Mouse (Mus musculus) layer of hippocampus, adult 9-10 months (tissue): ENCODE measurements around the gene Spag17.

Experiments used
- DNase-seq: peaks from one replicate; pipeline ENCODE4 v3.0.0; 2022; ENCODE audit warnings: low spot score

Spag17 gene

DNA sequence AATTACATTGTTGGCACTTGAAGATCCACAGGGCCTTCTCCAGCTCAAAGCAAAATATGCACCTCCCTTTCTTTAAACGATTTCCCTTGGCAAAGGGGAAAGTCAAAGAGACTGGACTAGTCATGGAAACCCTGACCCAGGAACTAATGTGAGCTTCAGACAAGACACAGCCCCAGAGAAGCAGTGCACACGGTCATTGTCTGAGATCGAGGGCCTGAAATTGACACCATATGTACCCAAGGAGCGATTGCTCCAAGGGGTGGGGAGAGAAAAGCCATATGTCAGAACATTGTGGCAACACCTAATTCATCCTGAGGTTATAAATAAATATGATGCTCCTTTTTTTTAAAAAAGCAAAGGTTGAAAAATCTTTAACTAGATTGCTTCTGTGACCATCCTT is 80.7 kb downstream of the Spag17 start:
- no peak for DNase-seq

DNA sequence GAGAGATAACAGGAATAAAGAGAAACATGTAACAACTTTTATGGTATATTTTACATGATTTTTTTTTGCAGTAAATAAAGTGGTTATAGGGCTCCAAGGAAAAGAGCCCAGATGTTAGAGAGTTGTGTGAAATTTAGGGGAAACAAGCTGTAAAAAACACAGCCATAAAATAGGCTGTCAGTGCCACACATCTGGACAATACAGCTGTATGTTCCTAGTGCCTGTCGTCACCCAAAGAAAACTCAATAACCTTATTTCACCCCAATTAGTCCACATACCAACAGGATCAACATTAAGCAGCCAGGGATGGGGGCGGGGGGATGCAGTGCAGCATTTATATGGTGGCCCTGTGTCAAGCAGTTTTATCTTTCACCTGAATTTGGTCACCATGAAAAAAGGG is 81.1 kb downstream of the Spag17 start:
- no peak for DNase-seq

DNA sequence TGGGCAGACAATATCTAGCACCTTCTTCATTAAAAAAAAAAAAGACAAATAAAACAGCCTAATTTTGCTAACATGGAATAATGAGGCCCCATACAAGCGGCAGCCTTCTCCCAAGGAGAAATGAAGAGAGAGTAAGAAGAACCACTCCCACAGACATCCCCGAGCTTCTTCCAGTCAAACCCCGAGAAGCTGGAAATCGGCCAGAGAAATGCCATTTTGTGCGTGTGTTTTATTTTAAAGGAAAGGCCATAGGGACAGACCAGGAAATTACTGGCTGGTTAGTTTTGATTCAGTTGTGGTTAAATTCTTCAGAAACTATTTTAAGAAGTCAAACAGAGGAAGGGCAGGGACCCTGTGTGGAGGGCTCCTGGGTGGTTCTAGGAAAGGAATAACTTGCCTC is 85.6 kb downstream of the Spag17 start:
- DNase-seq = no peak

DNA sequence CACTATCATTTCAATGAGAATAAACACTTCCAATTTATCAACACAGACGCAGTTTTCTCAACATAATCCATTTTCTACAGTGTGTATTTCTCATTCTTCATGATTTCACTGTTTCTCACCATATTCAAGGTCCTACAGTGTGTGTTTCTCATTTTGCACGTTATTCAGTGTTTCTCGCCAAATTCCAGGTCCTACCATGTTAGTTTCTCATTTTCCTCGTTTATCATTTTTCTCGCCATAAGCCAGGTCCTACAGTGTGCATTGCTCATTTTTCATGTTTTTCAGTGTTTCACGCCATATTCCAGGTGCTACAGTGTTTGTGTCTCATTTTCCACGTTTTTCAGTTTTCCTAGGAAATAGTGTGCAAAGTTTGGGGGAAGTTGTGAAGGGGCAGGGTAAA is 95.8 kb downstream of the Spag17 start:
- DNase-seq = no peak

DNA sequence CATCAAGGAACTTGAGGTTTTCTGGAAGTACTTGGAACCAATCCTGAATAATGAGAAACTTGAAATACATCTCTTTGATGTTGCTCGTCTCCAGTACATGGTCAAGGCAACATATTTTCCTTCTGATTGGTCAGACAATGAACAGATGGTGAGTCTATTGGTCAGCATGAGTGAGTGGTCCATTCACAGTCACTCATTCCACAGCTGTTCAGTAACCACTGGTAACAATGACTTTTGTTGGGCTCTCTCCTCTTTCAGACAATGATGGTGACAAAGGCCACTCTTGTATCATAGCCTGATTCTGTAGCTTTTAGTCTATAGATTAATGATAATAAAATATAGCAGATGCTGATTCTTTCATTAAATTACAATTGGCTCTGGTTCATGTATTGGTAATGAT is 119.5 kb downstream of the Spag17 start:
- no peak for DNase-seq

DNA sequence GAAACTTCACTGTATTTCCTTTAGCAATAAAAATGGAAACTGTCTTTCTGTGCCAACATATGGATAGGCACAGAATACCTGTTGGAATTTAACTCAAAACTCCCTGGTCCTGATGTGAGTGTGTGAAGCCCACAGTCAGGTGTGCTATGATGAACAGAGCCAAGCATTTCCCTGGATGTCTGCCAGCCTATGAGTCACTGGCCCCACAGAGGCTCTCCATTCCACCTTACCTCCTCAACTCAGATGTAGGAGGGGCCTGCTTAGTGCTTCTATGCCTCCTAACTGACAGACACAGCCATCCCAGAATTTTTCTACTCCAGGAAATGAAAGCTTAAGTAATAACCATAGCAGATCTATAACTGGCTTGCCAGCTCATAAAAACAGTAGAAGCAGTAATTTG is 124.6 kb downstream of the Spag17 start:
- no peak for DNase-seq

DNA sequence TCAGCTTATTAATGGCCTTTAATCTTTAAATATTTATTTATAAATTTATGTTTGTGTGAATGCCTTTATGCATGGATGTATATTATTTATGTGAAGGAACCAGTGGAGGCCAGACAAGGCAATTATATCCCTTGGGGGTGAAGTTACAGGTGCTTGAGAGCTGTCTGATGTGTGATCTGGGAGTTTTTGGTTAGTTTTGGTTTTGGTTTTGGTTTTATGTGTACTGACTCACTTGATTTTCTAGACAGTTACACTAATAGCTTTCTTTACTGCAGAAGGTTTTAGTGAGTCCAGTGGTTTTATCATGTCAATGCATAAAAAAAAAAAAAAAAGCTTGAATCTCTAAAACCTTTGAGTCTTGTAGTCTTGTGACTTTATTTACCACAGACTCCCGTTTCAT is 128.9 kb downstream of the Spag17 start:
- no peak for DNase-seq

DNA sequence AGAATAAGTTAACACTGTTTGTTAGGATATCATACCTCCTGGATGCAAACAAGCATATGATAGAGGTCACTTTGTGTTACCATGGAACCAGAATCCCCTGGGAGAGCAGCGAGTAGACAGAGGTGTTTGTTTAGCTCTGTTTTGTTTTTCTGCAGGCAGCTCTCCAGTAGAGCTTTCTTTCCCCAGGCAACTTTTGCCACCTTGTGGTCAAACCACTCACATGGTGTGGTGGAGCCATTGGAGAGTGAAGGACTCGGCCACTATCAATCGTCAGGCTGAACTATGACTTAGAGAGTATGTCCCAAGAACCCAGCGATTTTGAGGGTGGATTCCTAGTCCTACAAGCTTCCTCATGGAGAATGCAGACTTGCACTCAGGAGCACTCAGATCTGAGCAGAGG is 146.1 kb downstream of the Spag17 start:
- no peak for DNase-seq

DNA sequence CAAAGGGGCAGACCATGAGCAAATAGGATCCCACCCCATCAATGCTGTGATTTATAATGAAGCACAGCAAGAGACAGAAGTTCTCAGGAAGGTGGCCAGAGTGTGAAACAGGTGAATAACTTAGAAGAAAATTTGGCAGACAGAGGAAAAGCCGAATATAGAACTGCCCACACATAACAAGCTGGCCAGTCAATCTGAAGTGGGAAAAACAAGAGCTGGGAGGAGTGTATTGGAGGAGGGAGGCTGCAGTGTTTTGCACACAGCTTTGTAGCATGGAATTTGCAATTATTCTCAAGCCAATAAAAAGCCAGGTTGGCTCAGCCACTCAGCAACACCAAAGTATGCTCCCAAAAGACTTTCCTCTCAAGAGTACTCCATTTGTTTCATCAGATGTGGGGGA is 147.8 kb downstream of the Spag17 start:
- no peak for DNase-seq

DNA sequence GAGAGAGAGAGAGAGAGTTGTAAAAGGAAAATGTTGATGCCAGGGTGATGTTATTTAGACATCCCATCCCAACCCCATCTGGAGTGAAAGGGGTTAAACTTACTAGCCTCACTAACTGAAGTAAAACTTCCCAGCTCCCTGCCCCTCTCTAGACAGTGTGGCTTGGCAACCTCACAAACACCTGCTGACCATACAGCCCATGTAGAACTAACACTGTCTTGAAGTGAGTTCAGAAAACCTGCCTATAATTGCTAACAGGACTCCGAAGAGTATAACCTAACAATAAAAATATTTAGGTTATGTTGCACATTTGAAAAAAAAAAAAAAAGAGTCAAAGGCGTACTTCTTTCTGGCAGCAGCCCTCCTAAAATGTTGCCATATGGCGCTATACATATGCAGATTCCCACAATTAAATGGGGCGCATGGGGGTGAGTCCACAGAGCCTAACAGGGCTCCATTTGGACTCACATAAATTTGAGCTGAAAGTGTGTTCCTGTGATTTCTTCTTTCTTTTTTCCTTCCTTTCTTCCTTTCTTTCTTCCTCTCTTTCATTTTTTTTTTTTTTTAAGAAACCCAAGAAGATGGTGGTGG is 149.3 kb downstream of the Spag17 start:
- DNase-seq = no peak

DNA sequence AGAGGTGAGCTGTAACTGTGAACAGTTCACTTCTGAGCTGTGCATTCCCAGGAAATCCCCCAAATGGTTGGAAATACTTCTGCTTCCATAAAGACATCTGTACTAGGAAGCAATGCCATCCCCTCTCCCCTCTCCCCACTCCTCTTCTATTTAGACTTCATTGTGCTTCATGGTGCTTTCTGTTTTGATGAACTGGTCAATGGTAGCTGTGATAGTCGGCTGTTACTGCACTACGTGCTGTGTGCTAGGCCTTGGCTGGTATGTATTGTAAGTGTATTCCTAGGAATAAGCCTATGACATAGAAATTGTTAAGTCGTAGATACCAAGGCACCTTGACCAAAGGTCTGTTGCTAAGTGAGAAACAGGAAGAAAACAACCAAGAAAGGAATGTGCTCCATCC is 149.9 kb downstream of the Spag17 start:
- no peak for DNase-seq

DNA sequence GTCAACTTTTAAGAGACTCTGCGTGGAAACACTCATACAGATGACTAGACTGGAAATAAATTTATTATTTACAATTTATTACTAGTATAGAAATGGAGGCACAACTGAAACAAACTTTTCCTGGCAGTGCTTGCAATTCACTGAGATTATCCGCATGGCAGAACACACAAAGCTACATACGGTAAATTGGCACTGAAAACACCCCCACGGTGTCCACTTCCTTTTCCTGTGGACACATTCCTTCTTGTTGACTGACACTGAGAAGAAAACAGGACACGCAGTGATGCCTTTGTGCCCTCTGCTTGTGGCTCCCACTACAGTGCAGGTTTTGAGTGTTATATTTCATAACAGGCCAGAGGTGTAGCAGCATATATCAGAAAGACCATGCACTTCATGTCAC is 151.6 kb downstream of the Spag17 start:
- DNase-seq = no peak

DNA sequence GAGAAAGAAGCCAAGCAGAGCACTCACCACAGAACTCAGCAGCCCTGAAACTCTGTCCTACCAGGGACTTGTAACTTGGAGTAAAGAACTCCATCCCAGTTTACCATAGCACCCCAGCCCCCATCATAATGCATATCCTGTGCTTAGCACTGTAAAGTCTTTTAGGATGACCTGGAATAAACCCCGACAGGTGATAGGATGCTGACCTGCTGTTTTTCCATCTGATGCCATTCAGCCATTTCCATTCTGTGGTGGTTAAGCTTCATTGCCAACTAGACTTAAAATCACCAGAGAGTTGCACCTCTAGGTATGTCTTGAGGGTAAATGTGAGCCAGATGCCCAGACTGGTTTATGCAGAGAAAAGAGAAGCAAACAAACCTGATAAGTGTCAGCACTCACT is 189.2 kb downstream of the Spag17 start:
- DNase-seq = no peak

DNA sequence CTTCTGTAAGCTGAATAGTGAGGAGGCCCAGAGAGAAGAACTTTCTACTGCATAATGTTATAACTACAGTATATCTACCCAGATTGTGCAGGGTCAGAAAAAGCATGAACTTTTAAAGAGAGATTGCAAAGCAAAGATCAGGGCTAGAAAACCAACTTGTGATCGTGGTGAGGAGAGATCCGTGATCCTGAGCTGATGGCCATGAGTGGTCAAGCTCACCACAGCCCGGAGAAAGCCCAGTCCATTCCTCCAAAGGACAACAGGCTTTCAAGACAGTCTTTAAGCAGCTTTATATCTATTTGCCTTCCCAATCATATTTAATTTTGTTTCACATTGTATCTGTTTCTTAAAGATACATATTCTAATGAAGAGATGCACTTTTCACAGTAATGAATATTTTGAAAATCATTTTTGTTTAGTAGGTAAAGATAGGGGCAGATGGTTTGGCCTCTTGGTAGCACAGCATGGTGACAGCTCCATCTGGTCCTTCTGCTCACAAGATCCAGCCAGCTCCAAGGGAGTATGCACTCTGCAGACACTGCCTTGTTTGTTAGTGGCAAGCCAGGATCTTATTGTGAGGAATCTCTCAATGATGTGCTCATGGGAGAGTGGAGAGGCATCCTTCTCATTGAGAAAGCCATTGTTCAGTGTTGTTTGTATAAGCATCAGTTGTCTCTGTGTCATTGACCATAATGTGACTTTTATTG is 217.3 kb downstream of the Spag17 start:
- DNase-seq = peak; percentile 11

DNA sequence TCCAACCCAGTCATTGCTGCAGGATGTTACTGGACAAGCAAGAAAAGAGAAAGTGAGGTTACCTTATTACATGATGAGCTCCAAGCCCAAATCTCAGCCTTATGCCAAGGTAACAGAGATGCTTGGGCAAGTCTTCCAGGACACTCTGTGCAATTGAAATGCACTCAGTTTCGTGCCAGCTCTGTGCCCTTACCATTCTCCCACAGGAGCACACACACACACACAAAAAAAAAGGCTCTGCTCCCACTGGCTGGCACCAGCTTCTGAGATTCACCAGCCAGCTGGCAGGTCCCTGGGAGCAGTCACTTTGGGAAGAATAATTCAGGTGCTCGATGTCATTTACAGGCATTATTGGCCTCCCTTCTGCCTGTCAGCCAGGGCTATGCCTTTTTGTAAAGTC is 221.5 kb downstream of the Spag17 start:
- DNase-seq = no peak

DNA sequence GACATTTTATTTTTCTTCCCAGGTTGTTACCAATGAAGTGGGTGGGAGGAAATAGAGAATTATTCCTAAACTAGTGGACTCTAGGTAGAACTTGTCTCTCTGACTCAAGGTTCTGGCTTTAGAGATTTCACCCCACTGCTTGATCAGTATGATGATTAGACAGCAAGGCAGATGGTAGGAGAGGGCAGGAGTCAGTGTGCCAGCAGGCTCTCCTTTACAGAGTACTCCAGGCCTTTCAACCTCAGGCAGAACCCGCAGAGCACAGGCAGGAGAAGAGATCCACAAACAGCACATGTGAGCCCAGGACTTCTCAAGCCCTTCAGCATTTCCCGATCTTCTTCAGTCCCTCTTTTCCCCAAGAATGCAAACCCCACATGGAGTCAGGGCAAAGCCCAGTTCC is 233.5 kb downstream of the Spag17 start:
- DNase-seq = no peak

DNA sequence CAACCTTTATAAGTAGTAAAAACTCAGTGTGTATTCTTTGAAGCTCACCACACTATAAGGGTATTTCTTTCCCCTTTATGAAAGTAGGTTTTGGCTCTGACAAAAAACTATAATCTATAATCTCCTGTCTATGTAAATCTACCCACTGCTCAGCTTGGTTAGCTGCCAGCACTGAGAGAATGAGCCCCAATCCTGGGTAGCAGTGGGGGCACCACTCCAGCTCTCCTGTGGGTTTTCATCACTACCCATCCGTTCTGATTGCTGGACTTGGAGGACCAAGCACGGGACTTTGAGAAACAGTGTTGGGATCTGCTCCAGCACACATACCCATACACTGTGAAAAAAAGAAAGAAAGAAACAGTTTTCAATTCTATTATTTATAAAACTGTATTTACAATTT is 236.8 kb downstream of the Spag17 start:
- no peak for DNase-seq

DNA sequence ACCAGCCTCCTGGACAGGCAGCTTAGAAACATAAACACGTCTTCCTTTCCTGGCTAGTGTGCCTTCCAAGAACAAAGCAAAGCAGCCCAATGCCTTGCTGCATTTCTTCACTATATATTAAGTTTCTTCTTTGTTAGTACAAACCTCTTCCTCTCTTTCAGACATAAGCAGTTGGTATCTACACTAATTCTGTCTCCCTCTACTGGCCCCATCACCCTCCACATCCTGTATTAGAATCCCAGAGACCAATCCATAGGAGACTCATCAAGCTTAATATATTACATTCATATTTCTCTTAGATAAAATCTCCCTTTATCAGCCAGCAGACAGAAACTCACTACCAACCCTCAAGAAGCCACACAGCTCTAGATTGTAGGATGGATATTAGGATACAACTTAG is 237.2 kb downstream of the Spag17 start:
- DNase-seq = no peak

DNA sequence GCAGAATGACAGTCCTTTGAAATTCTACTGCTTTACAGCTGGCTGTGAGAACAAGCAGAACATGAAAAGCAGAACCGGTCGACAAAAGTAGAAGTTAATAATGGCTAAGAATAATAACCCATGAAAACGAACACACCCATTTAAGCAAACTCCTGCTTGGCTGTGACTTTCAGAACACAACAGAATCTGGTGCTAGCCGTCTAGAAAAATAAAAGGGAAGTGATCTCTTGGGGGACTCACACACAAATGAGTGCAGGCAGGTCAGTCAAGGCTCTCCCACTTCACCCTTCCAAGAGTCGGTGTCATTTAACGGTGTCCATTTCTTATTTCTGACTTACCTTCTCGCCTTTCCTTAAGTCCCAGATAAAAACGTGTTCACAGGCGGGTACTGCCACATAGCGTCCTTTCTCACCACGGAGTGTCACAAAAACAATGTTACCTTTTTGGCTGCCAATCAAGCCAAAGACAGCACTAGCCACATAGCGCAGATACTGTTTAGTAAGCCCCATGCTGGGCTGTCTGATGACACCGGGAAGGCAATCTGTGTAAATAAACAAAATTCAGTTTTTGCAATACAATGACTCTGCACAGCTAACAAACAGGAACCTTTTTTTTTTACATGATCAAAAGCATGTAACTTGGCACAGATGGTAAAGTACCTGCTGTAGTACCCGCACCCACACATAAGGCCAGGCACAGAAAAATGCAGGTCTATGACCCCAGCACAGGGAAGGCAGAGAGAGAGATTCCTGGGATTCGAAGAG is 275.7 kb downstream of the Spag17 start:
- no peak for DNase-seq

DNA sequence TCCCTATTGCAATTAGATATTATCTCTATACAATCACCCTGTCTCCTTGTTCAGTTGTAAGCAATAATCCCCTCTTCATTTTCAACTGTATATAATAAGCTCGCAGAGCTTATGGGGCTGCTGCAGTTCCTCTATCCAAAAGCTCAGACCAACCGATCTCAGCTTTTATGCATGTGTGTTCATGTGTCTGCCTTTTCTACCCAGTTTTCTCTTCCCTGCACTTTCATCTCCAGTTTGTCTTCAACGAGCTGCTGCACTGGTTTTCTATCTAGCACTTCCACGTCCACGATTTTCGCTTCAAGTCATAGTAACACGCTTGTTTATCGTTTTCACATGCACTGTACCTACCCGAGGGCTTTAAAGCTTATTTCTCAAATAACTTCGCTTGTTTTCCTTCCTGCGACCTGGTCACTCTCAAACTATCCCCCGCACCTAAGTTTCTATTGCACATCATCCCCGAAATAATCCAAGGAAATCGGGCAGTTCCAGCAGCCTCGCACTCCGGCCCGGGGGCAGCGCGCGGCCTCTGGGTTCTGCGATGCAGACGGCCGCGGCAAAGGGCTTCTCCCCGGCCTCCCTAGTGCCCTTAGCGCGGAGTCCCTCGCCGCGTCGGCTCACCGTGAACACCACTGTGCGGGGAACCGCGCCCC is 276.6 kb downstream of the Spag17 start:
- no peak for DNase-seq

DNA sequence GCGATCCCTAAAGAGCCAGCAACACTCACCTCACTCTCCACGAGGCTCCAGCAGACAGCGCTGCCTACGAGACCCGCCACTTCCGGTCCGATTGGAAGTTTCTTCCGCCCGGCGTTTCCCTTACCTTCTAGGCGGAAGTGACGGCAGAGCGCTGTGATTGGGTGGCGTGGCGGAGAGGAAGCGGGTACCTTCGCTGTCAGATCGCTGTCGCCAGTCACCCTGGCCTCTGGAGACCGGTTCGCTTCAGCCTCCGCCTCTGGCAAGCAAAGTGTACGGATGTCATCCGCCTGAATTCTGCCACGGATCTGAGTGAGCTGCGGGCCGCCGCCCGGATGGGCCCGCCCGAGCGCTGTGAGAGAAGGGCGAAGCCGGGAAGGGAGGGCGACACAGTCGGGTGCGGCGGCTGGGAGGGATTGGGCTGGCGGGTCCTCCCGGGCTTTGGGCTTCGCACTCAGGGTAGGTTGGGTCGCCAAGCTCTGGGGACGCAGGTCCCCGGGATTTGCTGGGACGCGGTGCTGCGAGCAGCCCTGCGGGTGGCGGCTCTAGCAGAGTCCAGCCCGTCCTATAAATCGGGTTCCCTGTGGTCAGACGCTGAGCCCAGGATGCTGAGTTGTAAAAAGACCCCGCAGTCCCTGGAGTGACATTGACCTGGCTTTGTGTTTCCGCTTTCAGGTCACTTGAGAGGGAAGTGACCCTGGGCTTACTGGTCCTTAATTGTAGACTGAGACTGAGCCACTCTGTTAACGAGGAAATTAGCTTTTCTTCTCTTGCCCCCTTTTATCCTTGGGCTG is 277.3 kb downstream of the Spag17 start, which contains the start of the genes Gdap2 and Wdr3:
Gdap2 (plus strand) TSS at position 67 of the 791 bp plus-strand sequence.
Wdr3 (minus strand) TSS at position 93 of the 791 bp plus-strand sequence.
- peak; percentile 84 for DNase-seq

DNA sequence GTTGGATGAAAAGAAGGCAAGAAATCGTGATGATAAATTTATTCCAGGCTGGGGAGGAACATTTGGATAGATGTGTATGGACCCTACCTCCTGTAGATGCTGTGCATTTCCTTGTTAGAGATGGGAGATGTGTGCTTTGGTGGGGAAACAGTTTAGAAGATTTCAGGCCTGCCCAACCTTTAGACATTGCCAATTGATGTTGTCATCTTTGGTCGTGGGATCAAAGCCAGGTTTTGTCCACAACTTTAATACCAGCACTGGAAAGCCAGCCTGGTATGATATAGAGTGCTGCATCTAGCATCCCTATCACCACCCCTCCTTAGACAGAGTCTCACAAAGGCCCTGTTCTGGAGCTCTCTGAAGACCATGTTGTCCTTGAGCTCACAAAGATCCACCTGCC is 278.4 kb downstream of the Spag17 start:
- no peak for DNase-seq
